Mouse (Mus musculus) liver, embryonic 11.5 days (tissue): ENCODE results near the gene Trpm6. TPM values are rescaled to one million over a fixed set of nuclear protein-coding genes. Genes with fewer than 3 reads are reported as not detected.
A peak's percentile ranks its signal among the peaks of the same experiment; 100 is the strongest.

ENCODE experiments used
- ATAC-seq: fragments of 200-750 bp; cut with Nextera tagmentation; replicated peaks from 2 replicates; pipeline ENCODE4 v1.8.0; 2017; ENCODE audit warnings: moderate number of reproducible peaks, mild to moderate bottlenecking, moderate TSS enrichment, moderate library complexity; ENCODE audit not compliant: low FRiP score
- DNase-seq: peaks from one replicate; pipeline ENCODE4 v3.0.0-alpha.2; 2017; ENCODE audit warnings: low spot score
- H3K27ac ChIP-seq: fragments of 300-500 bp; sonication (generic); 2 replicates; pipeline ENCODE4 v1.5.1; 2014; ENCODE audit warnings: mild to moderate bottlenecking, low read depth, low read length, control low read depth
- H3K27me3 ChIP-seq: fragments of 300-500 bp; sonication (generic); replicated peaks from 2 replicates; pipeline ENCODE4 v1.6.1; 2014; ENCODE audit warnings: low read length, mixed read lengths; ENCODE audit not compliant: control insufficient read depth, insufficient read depth
- H3K36me3 ChIP-seq: fragments of 300-500 bp; sonication (generic); 2 replicates; pipeline ENCODE4 v1.6.1; 2014; ENCODE audit warnings: mild to moderate bottlenecking, low read length, moderate library complexity, mixed read lengths; ENCODE audit not compliant: control insufficient read depth, insufficient read depth
- H3K4me1 ChIP-seq: fragments of 300-500 bp; sonication (generic); replicated peaks from 2 replicates; pipeline ENCODE4 v1.6.1; 2014; ENCODE audit warnings: low read length, mixed read lengths; ENCODE audit not compliant: control insufficient read depth, insufficient read depth
- H3K4me2 ChIP-seq: fragments of 300-500 bp; sonication (generic); 2 replicates; pipeline ENCODE4 v1.6.1; 2014; ENCODE audit warnings: mild to moderate bottlenecking, control low read depth, moderate library complexity
- H3K4me3 ChIP-seq: fragments of 300-500 bp; sonication (generic); 2 replicates; pipeline ENCODE4 v1.5.1; 2014; ENCODE audit warnings: low read depth, low read length, control low read depth
- H3K9ac ChIP-seq: fragments of 300-500 bp; sonication (generic); 2 replicates; pipeline ENCODE4 v1.6.1; 2014; ENCODE audit warnings: low read depth, low read length, control low read depth
- H3K9me3 ChIP-seq: fragments of 300-500 bp; sonication (generic); 2 replicates; pipeline ENCODE4 v1.6.1; 2016; ENCODE audit warnings: low read length, inconsistent platforms, mixed read lengths; ENCODE audit not compliant: control insufficient read depth
- WGBS: fragments of 180-500 bp; shearing (Covaris S2); extraction: QIAGEN DNeasy Blood & Tissue Kit; methylation state at CpG from one replicate; pipeline ENCODE4 v1.1.7; 2014; 5-methylcytosine and 5-hydroxymethylcytosine counted together
- polyA plus RNA-seq: library from polyadenylated mRNA; unstranded; fragments of >200 nt; fragmentation: Nextera tagmentation; extraction: Ambion mirVana; gene quantifications from 2 replicates; pipeline ENCODE4 v1.2.1, GENCODE M21; 2014

Gene Trpm6
- polyA plus RNA-seq, 1 experiment from 2014 or later = 0.15 TPM

GRCm38 (mm10) chr19:18720337-18720736 lies 29.4 kb upstream of the Trpm6 start:
- peaks cover 5% of the 10 kb centered on the region; the same call in 1 of the 2 replicates for H3K4me1 ChIP-seq
- H3K9me3 ChIP-seq = no peaks in the 10 kb centered on the region
- H3K27ac ChIP-seq = no peak overlapping the region
- WGBS = 89% methylated on average over 3 of the region's 3 CpGs
- no peaks in the 10 kb centered on the region for H3K27me3 ChIP-seq
- ATAC-seq (no peak), DNase-seq (no peak)
- H3K36me3 ChIP-seq = peaks cover 9% of the 10 kb centered on the region; the same call in 1 of the 2 replicates
- H3K9ac ChIP-seq = no peak overlapping the region
- H3K4me3 ChIP-seq = no peak overlapping the region
- H3K4me2 ChIP-seq = no peak overlapping the region

GRCm38 (mm10) chr19:18725186-18725585 lies 24.6 kb upstream of the Trpm6 start:
- Histone ChIP-seq H3K9ac (no peak overlapping the region), H3K4me2 (no peak overlapping the region), H3K27ac (no peak overlapping the region), H3K4me3 (no peak overlapping the region), H3K9me3 (no peaks in the 10 kb centered on the region), H3K27me3 (no peaks in the 10 kb centered on the region), H3K36me3 (no peaks in the 10 kb centered on the region), H3K4me1 (no peaks in the 10 kb centered on the region)
- peak; percentile 82 for ATAC-seq
- DNase-seq = no peak
- WGBS = 61% methylated on average over 2 of the region's 2 CpGs

GRCm38 (mm10) chr19:18730255-18730654 lies 19.5 kb upstream of the Trpm6 start:
- Histone ChIP-seq H3K4me2 (no peak overlapping the region), H3K9me3 (no peaks in the 10 kb centered on the region), H3K4me1 (peaks cover 2% of the 10 kb centered on the region; the same call in 1 of the 2 replicates), H3K27me3 (no peaks in the 10 kb centered on the region), H3K36me3 (no peaks in the 10 kb centered on the region), H3K27ac (no peak overlapping the region), H3K4me3 (no peak overlapping the region), H3K9ac (no peak overlapping the region)
- ATAC-seq (no peak), DNase-seq (no peak)
- 50% methylated on average over 7 of the region's 7 CpGs for WGBS

- H3K4me3 ChIP-seq = no peak overlapping the region
- peaks cover 2% of the 10 kb centered on the region; the same call in 1 of the 2 replicates for H3K4me1 ChIP-seq
- no peaks in the 10 kb centered on the region for H3K27me3 ChIP-seq
- ATAC-seq = no peak
- no peak for DNase-seq
- H3K9me3 ChIP-seq = no peaks in the 10 kb centered on the region
- H3K27ac ChIP-seq = no peak overlapping the region
- H3K4me2 ChIP-seq = no peak overlapping the region
- H3K36me3 ChIP-seq = no peaks in the 10 kb centered on the region
- 44% methylated on average over 7 of the region's 7 CpGs for WGBS
- H3K9ac ChIP-seq = no peak overlapping the region
Measured at GRCm38 (mm10) chr19:18731077-18731476, 18.7 kb upstream of the Trpm6 start.

GRCm38 (mm10) chr19:18735901-18736300 lies 13.9 kb upstream of the Trpm6 start:
- ATAC-seq (no peak), DNase-seq (no peak)
- H3K27me3 ChIP-seq = no peaks in the 10 kb centered on the region
- H3K9ac ChIP-seq = no peak overlapping the region
- 88% methylated on average over 4 of the region's 4 CpGs for WGBS
- H3K9me3 ChIP-seq = no peaks in the 10 kb centered on the region
- H3K27ac ChIP-seq = no peak overlapping the region
- H3K4me2 ChIP-seq = no peak overlapping the region
- H3K36me3 ChIP-seq = no peaks in the 10 kb centered on the region
- peaks cover 6% of the 10 kb centered on the region for H3K4me1 ChIP-seq
- H3K4me3 ChIP-seq = no peak overlapping the region

- ATAC-seq (0 out of 2 replicates have a peak, but pooled peaks have one; percentile 56), DNase-seq (no peak)
- 74% methylated on average over 7 of the region's 7 CpGs for WGBS
- no peaks in the 10 kb centered on the region for H3K9me3 ChIP-seq
- 0 out of 2 replicates have a peak overlapping the region, but pooled peaks have one; percentile 20 for H3K4me2 ChIP-seq
- no peak overlapping the region for H3K4me3 ChIP-seq
- H3K27me3 ChIP-seq = no peaks in the 10 kb centered on the region
- H3K9ac ChIP-seq = no peak overlapping the region
- H3K36me3 ChIP-seq = no peaks in the 10 kb centered on the region
- H3K27ac ChIP-seq = no peak overlapping the region
- H3K4me1 ChIP-seq = peaks cover 6% of the 10 kb centered on the region
Measured at GRCm38 (mm10) chr19:18739146-18739545, 10.6 kb upstream of the Trpm6 start.

GRCm38 (mm10) chr19:18743946-18744345 lies 5.8 kb upstream of the Trpm6 start:
- H3K36me3 ChIP-seq = no peaks in the 10 kb centered on the region
- H3K4me3 ChIP-seq = no peak overlapping the region
- H3K27ac ChIP-seq = no peak overlapping the region
- no peaks in the 10 kb centered on the region for H3K9me3 ChIP-seq
- no peak overlapping the region for H3K4me2 ChIP-seq
- H3K4me1 ChIP-seq = peaks cover under 1% of the 10 kb centered on the region; the same call in 1 of the 2 replicates
- DNase-seq = no peak
- 68% methylated on average over 5 of the region's 5 CpGs for WGBS
- no peak overlapping the region for H3K9ac ChIP-seq
- no peaks in the 10 kb centered on the region for H3K27me3 ChIP-seq
- no peak for ATAC-seq

GRCm38 (mm10) chr19:18746576-18747340 lies 3.0 kb upstream of the Trpm6 start:
- Histone ChIP-seq H3K9me3 (no peaks in the 10 kb centered on the region), H3K9ac (no peak overlapping the region), H3K36me3 (no peaks in the 10 kb centered on the region), H3K4me1 (no peaks in the 10 kb centered on the region; the same call in 1 of the 2 replicates), H3K4me3 (no peak overlapping the region), H3K27me3 (0 out of 2 replicates have a peak, but pooled peaks cover 6% of the 10 kb centered on the region), H3K27ac (no peak overlapping the region), H3K4me2 (no peak overlapping the region)
- DNase-seq (no peak), ATAC-seq (no peak)
- WGBS = 78% methylated on average over 5 of the region's 5 CpGs

GRCm38 (mm10) chr19:18747379-18747778 lies 2.4 kb upstream of the Trpm6 start:
- no peak for ATAC-seq
- no peak overlapping the region for H3K9ac ChIP-seq
- no peaks in the 10 kb centered on the region for H3K36me3 ChIP-seq
- 89% methylated on average over 4 of the region's 4 CpGs for WGBS
- H3K27me3 ChIP-seq = 0 out of 2 replicates have a peak, but pooled peaks cover 6% of the 10 kb centered on the region
- no peak overlapping the region for H3K4me2 ChIP-seq
- H3K27ac ChIP-seq = no peak overlapping the region
- DNase-seq = no peak
- H3K9me3 ChIP-seq = no peaks in the 10 kb centered on the region
- H3K4me3 ChIP-seq = no peak overlapping the region
- H3K4me1 ChIP-seq = no peaks in the 10 kb centered on the region; the same call in 1 of the 2 replicates
